Mouse (Mus musculus): ENCODE measurements around the gene Ivd. TPM values are rescaled to one million over a fixed set of nuclear protein-coding genes. Genes with fewer than 3 reads are reported as not detected.

Ivd gene
- total RNA-seq (2023), result 27.2 and 50.3 TPM in 2 replicates

GRCm38 (mm10) chr2:118861454-118862339, at the start of gene Ivd:
Gene Ivd (plus strand): TSS chr2:118861954.

GRCm38 (mm10) chr2:118813981-118814836, 47.5 kb upstream of the Ivd start, which contains the start of gene Knstrn:
Gene Knstrn (plus strand): TSS chr2:118814003.

GRCm38 (mm10) chr2:118899981-118900825, 38.4 kb downstream of the Ivd start, which contains the start of gene Bahd1:
Gene Bahd1 (plus strand): TSS chr2:118900377.

GRCm38 (mm10) chr2:118926361-118926997, 64.7 kb downstream of the Ivd start, which contains the start of gene Chst14:
Gene Chst14 (plus strand): TSS chr2:118926496.

Other genes starting within 250 kb of the Ivd start
- 0.23 TPM in 1 of 2 replicates, not detected in the other for gene Pak6, start 198.7 kb upstream of the Ivd start, total RNA-seq (2023)
- 1.3 and 2.1 TPM in 2 replicates for gene Ankrd63, start 158.0 kb upstream of the Ivd start, total RNA-seq (2023)
- 141 and 180 TPM in 2 replicates for gene Plcb2, start 133.5 kb upstream of the Ivd start, total RNA-seq (2023)
- gene Inafm2, start 116.2 kb upstream of the Ivd start, total RNA-seq (2023), result 11.2 and 12.4 TPM in 2 replicates
- 0.25 TPM in 1 of 2 replicates, not detected in the other for gene Ccdc9b, start 99.3 kb upstream of the Ivd start, total RNA-seq (2023)
- gene Phgr1, start 89.2 kb upstream of the Ivd start, total RNA-seq (2023), result not detected in 2 replicates
- not detected in 2 replicates for gene Disp2, start 82.2 kb upstream of the Ivd start, total RNA-seq (2023)
- 35.7 and 38.8 TPM in 2 replicates for gene Knstrn, start 48.0 kb upstream of the Ivd start, total RNA-seq (2023)
- 8.2 and 12.0 TPM in 2 replicates for gene Bahd1, start 38.4 kb downstream of the Ivd start, total RNA-seq (2023)
- 1.7 and 3.0 TPM in 2 replicates for gene Chst14, start 64.5 kb downstream of the Ivd start, total RNA-seq (2023)
- 6.3 and 6.8 TPM in 2 replicates for gene Ccdc32, start 167.4 kb downstream of the Ivd start, total RNA-seq (2023)
- gene Rpusd2, start 172.8 kb downstream of the Ivd start, total RNA-seq (2023), result 3.6 and 4.0 TPM in 2 replicates
- 20.4 and 21.8 TPM in 2 replicates for gene Knl1, start 185.2 kb downstream of the Ivd start, total RNA-seq (2023)

All from neutrophil, adult 65 days (primary cell).